Mouse (Mus musculus) gonadal fat pad, adult 2 months (tissue): ENCODE measurements around the gene Defb47. TPM values are rescaled to one million over a fixed set of nuclear protein-coding genes. Genes with fewer than 3 reads are reported as not detected.

Experiments used
- polyA plus RNA-seq: library from polyadenylated mRNA; depleted of rRNA; stranded (reverse); fragments of >200 nt; gene quantifications from 2 replicates; pipeline ENCODE4 v1.2.3, GENCODE M21; 2012; rRNA removed

The Defb47 gene
- polyA plus RNA-seq, 1 experiment, result 3,464 TPM

Other genes starting within 250 kb of the Defb47 start
- 3.6 and 8.2 TPM in 2 replicates for gene Ints6, start 236.9 kb upstream of the Defb47 start, polyA plus RNA-seq
- 10.0 and 12.5 TPM in 2 replicates for gene Wdfy2, start 160.4 kb upstream of the Defb47 start, polyA plus RNA-seq
- 5,331 and 5,718 TPM in 2 replicates for gene Defb48, start 13.6 kb upstream of the Defb47 start, polyA plus RNA-seq
- gene Defb43, start 13.7 kb downstream of the Defb47 start, polyA plus RNA-seq, result 59.2 and 207 TPM in 2 replicates
- 2,514 and 2,655 TPM in 2 replicates for gene Defb42, start 48.9 kb downstream of the Defb47 start, polyA plus RNA-seq
- 516 and 650 TPM in 2 replicates for gene Defb30, start 51.9 kb downstream of the Defb47 start, polyA plus RNA-seq